Mouse (Mus musculus) urinary bladder, postnatal 10 days (tissue): ENCODE measurements around the gene Pcgf1.

ENCODE experiments used
- DNase-seq: peaks from one replicate; pipeline ENCODE4 v3.0.0; 2022; ENCODE audit warnings: low spot score

The Pcgf1 gene

GRCm38 (mm10) chr6:83122961-83123360, 45.3 kb downstream of the Pcgf1 start:
- DNase-seq: no peak

- peak; percentile 57 for DNase-seq
Measured at GRCm38 (mm10) chr6:83124851-83125312, 47.2 kb downstream of the Pcgf1 start.

- no peak for DNase-seq
Measured at GRCm38 (mm10) chr6:83125331-83125730, 47.7 kb downstream of the Pcgf1 start, which contains the start of gene Ino80b. TSS of gene Ino80b (minus strand) at chr6:83125431.

GRCm38 (mm10) chr6:83127419-83127818, 49.8 kb downstream of the Pcgf1 start:
- DNase-seq: no peak
